Mouse (Mus musculus): Measurements from ENCODE around the gene Kif2c. TPM values are rescaled to one million over a fixed set of nuclear protein-coding genes. Genes with fewer than 3 reads are reported as not detected.

Gene Kif2c
- polyA plus RNA-seq (2014; fragmentation: Nextera tagmentation; extraction: Ambion mirVana) = 111 and 137 TPM in 2 replicates

DNA sequence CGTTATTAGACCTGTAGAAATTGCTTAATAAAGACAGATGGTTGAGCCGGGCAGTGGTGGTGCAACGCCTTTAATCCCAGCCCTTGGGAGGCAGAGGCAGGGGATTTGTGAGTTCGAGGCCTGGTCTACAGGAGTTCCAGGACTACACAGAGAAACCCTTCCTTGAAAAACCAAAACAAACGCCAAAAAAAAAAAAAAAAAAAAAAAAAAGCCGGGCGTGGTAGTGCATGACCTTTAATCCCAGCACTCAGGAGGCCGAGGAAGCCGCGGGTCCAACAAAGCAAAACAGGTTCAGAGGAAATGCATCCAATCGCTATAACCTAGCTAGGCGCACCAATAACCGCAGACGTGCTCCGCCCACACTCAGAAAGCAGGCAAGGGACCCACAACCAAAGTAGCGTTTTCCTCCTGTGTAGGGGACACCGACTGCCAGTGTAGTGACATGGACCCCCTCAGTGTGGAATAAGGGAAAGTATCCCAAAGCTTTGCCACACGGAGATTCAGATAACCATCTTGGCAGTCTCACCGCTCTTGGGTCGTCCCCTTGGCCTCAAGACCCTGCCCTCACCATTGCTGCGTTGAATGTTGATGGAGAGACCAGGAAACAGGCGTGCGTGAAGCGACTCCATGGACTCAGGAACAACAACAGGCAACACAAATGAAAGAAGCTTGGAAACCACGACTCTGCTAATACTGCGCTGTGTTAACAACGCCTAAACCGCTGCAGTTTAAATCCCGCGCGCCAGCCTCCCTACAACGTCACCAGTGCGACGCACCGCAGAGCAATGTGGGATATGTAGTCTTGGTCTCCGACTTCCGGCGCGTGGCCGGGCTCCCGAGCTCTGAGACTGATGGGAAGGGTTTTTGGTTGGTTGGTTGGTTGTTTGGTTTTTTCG lies at the start of gene Kif2c:
Gene Kif2c (minus strand): TSS at position 777 of the 896 bp plus-strand sequence.
- whole genome bisulfite sequencing = 2% methylated on average over 42 of the region's 42 CpGs
- ATAC-seq (replicated peaks; ENCODE audit: insufficient number of reproducible peaks, low FRiP score, low TSS enrichment, low read depth) = peak; percentile 95
- peak within 1 kb of the TSS; percentile 43 for H3K27ac ChIP-seq (replicated peaks; ENCODE audit: low read depth, low read length)
- H3K27me3 ChIP-seq (ENCODE audit: control insufficient read depth, insufficient read depth, low read length) = no peaks in the 10 kb centered on the region
- H3K4me3 ChIP-seq (ENCODE audit: low read depth, low read length) = peak within 1 kb of the TSS; percentile 73
- H3K36me3 ChIP-seq (replicated peaks; ENCODE audit: control insufficient read depth, insufficient read depth, low read depth, low read length) = peaks cover 7% of the 10 kb centered on the region
- H3K9me3 ChIP-seq (replicated peaks; ENCODE audit: control insufficient read depth, low read length) = no peaks in the 10 kb centered on the region
- peak within 1 kb of the TSS; percentile 71 for H3K4me2 ChIP-seq (ENCODE audit: low read depth, low read length)
- DNase-seq (ENCODE audit: low spot score) = peak; percentile 96
- peak within 1 kb of the TSS; percentile 76 for H3K9ac ChIP-seq (replicated peaks; ENCODE audit: low read length)
- H3K4me1 ChIP-seq (ENCODE audit: control insufficient read depth, insufficient read depth, low read length) = no peaks in the 10 kb centered on the region; the same call in 1 of the 2 replicates

GRCm38 (mm10) chr4:117231208-117231607 lies 48.8 kb upstream of the Kif2c start:
- Histone ChIP-seq H3K27ac (replicated peaks; ENCODE audit: low read depth, low read length) (no peak overlapping the region), H3K9me3 (replicated peaks; ENCODE audit: control insufficient read depth, low read length) (no peaks in the 10 kb centered on the region), H3K4me1 (ENCODE audit: control insufficient read depth, insufficient read depth, low read length) (no peaks in the 10 kb centered on the region), H3K36me3 (replicated peaks; ENCODE audit: control insufficient read depth, insufficient read depth, low read depth, low read length) (no peaks in the 10 kb centered on the region), H3K4me3 (ENCODE audit: low read depth, low read length) (no peak overlapping the region), H3K4me2 (ENCODE audit: low read depth, low read length) (no peak overlapping the region), H3K27me3 (ENCODE audit: control insufficient read depth, insufficient read depth, low read length) (no peaks in the 10 kb centered on the region), H3K9ac (replicated peaks; ENCODE audit: low read length) (no peak overlapping the region)
- 88% methylated on average over 2 of the region's 2 CpGs for WGBS
- DNase-seq (ENCODE audit: low spot score) (no peak), ATAC-seq (replicated peaks; ENCODE audit: insufficient number of reproducible peaks, low FRiP score, low TSS enrichment, low read depth) (no peak)

DNA sequence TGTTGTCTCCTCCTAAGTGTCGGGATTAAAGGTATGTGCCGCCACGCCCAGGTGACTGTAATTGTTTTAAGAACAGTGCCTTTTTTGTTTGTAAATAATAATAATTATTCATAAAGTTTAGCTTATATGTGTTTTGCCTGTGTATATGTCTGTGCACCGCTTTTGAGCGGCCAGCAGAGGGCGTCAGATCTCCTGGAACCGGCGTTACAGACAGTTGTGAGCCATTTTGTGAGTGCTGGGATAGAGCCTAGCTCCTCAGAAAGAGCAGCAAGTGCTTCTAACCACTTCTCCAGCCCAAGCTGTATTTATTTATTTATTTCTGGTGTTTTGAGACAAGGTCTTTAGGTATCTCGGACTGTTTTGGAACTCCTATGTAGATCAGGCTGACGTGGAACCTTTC lies 47.9 kb upstream of the Kif2c start:
- no peak for ATAC-seq (replicated peaks; ENCODE audit: insufficient number of reproducible peaks, low FRiP score, low TSS enrichment, low read depth)
- no peaks in the 10 kb centered on the region for H3K27me3 ChIP-seq (ENCODE audit: control insufficient read depth, insufficient read depth, low read length)
- no peak overlapping the region for H3K9ac ChIP-seq (replicated peaks; ENCODE audit: low read length)
- DNase-seq (ENCODE audit: low spot score) = no peak
- no peaks in the 10 kb centered on the region for H3K36me3 ChIP-seq (replicated peaks; ENCODE audit: control insufficient read depth, insufficient read depth, low read depth, low read length)
- H3K9me3 ChIP-seq (replicated peaks; ENCODE audit: control insufficient read depth, low read length) = no peaks in the 10 kb centered on the region
- H3K4me2 ChIP-seq (ENCODE audit: low read depth, low read length) = no peak overlapping the region
- no peak overlapping the region for H3K27ac ChIP-seq (replicated peaks; ENCODE audit: low read depth, low read length)
- WGBS = 45% methylated on average over 10 of the region's 10 CpGs
- H3K4me1 ChIP-seq (ENCODE audit: control insufficient read depth, insufficient read depth, low read length) = no peaks in the 10 kb centered on the region
- H3K4me3 ChIP-seq (ENCODE audit: low read depth, low read length) = no peak overlapping the region

DNA sequence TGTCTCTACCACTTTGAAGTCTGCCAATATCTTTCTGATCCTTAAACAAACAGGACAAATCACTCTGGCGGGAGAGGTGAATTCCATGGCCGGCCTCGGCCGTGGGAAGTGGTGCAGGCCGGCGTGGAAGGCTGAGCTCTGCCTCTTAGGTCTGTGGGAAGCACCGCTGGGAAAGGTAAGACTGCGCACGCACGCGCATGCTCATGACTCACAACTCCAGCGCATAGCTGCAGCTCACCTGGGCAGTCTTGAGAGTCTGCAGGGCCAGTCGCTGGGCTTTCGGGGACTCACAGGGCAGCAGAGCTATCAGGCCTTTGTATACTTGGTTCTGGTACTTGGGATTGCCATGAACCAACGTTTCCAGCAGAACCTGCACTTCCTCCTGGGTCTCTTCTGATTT lies 47.2 kb upstream of the Kif2c start:
- no peaks in the 10 kb centered on the region for H3K27me3 ChIP-seq (ENCODE audit: control insufficient read depth, insufficient read depth, low read length)
- H3K27ac ChIP-seq (replicated peaks; ENCODE audit: low read depth, low read length) = no peak overlapping the region
- WGBS = 73% methylated on average over 15 of the region's 15 CpGs
- no peak overlapping the region for H3K4me2 ChIP-seq (ENCODE audit: low read depth, low read length)
- no peak for ATAC-seq (replicated peaks; ENCODE audit: insufficient number of reproducible peaks, low FRiP score, low TSS enrichment, low read depth)
- no peak overlapping the region for H3K9ac ChIP-seq (replicated peaks; ENCODE audit: low read length)
- DNase-seq (ENCODE audit: low spot score) = no peak
- H3K4me3 ChIP-seq (ENCODE audit: low read depth, low read length) = no peak overlapping the region
- H3K9me3 ChIP-seq (replicated peaks; ENCODE audit: control insufficient read depth, low read length) = no peaks in the 10 kb centered on the region
- H3K36me3 ChIP-seq (replicated peaks; ENCODE audit: control insufficient read depth, insufficient read depth, low read depth, low read length) = no peaks in the 10 kb centered on the region
- H3K4me1 ChIP-seq (ENCODE audit: control insufficient read depth, insufficient read depth, low read length) = no peaks in the 10 kb centered on the region

DNA sequence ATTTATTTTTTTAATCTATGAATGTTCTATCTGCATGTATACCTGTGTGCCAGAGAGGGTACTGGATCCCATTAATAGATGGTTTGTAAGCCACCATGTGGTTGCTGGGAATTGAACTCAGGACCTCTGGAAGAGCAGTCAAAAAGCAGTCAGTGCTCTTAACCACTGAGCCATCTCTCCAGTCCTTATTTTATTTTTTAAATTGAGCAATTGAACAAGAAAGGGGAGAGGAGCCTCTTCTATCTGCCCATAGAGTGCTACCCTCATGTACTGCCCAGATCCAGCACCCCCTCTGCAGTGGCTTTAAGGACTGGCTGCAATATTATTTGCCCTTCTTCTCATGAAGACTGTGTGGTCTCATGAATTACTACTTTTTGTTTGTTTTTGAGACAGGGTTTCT lies 42.8 kb upstream of the Kif2c start:
- Histone ChIP-seq H3K9ac (replicated peaks; ENCODE audit: low read length) (no peak overlapping the region), H3K4me3 (ENCODE audit: low read depth, low read length) (no peak overlapping the region), H3K4me2 (ENCODE audit: low read depth, low read length) (no peak overlapping the region), H3K4me1 (ENCODE audit: control insufficient read depth, insufficient read depth, low read length) (no peaks in the 10 kb centered on the region), H3K27me3 (ENCODE audit: control insufficient read depth, insufficient read depth, low read length) (no peaks in the 10 kb centered on the region), H3K27ac (replicated peaks; ENCODE audit: low read depth, low read length) (no peak overlapping the region), H3K9me3 (replicated peaks; ENCODE audit: control insufficient read depth, low read length) (no peaks in the 10 kb centered on the region), H3K36me3 (replicated peaks; ENCODE audit: control insufficient read depth, insufficient read depth, low read depth, low read length) (no peaks in the 10 kb centered on the region)
- ATAC-seq (replicated peaks; ENCODE audit: insufficient number of reproducible peaks, low FRiP score, low TSS enrichment, low read depth) (no peak), DNase-seq (ENCODE audit: low spot score) (no peak)

GRCm38 (mm10) chr4:117224122-117224521 lies 41.7 kb upstream of the Kif2c start:
- ATAC-seq (replicated peaks; ENCODE audit: insufficient number of reproducible peaks, low FRiP score, low TSS enrichment, low read depth) (no peak), DNase-seq (ENCODE audit: low spot score) (no peak)
- H3K27ac ChIP-seq (replicated peaks; ENCODE audit: low read depth, low read length) = no peak overlapping the region
- H3K9me3 ChIP-seq (replicated peaks; ENCODE audit: control insufficient read depth, low read length) = no peaks in the 10 kb centered on the region
- no peaks in the 10 kb centered on the region for H3K4me1 ChIP-seq (ENCODE audit: control insufficient read depth, insufficient read depth, low read length)
- no peaks in the 10 kb centered on the region for H3K27me3 ChIP-seq (ENCODE audit: control insufficient read depth, insufficient read depth, low read length)
- H3K9ac ChIP-seq (replicated peaks; ENCODE audit: low read length) = no peak overlapping the region
- no peaks in the 10 kb centered on the region for H3K36me3 ChIP-seq (replicated peaks; ENCODE audit: control insufficient read depth, insufficient read depth, low read depth, low read length)
- WGBS = 75% methylated on average over 8 of the region's 8 CpGs
- no peak overlapping the region for H3K4me3 ChIP-seq (ENCODE audit: low read depth, low read length)
- H3K4me2 ChIP-seq (ENCODE audit: low read depth, low read length) = no peak overlapping the region

GRCm38 (mm10) chr4:117223001-117223400 lies 40.6 kb upstream of the Kif2c start:
- H3K4me1 ChIP-seq (ENCODE audit: control insufficient read depth, insufficient read depth, low read length) = no peaks in the 10 kb centered on the region
- ATAC-seq (replicated peaks; ENCODE audit: insufficient number of reproducible peaks, low FRiP score, low TSS enrichment, low read depth) (no peak), DNase-seq (ENCODE audit: low spot score) (no peak)
- WGBS = 52% methylated on average over 5 of the region's 5 CpGs
- H3K4me3 ChIP-seq (ENCODE audit: low read depth, low read length) = no peak overlapping the region
- no peaks in the 10 kb centered on the region for H3K36me3 ChIP-seq (replicated peaks; ENCODE audit: control insufficient read depth, insufficient read depth, low read depth, low read length)
- no peak overlapping the region for H3K27ac ChIP-seq (replicated peaks; ENCODE audit: low read depth, low read length)
- no peak overlapping the region for H3K4me2 ChIP-seq (ENCODE audit: low read depth, low read length)
- H3K27me3 ChIP-seq (ENCODE audit: control insufficient read depth, insufficient read depth, low read length) = no peaks in the 10 kb centered on the region
- no peaks in the 10 kb centered on the region for H3K9me3 ChIP-seq (replicated peaks; ENCODE audit: control insufficient read depth, low read length)
- H3K9ac ChIP-seq (replicated peaks; ENCODE audit: low read length) = no peak overlapping the region

DNA sequence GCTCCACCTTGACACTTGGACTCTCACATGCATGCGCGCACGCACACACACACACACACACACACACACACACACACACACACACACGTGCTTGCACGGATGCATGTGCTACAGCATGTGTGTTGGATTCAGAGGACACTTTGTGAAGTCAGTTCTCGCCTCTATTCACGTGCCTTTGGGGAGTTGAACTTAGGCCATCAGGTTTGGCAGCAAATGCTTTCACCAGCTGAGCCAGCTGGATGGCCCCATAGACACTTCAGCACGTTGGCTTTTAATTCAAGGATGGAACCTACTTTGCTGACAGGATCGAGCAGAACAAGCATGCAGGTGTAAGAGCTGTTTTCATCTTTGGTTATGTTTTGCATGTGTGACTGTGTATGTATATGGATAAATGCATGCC lies 39.4 kb upstream of the Kif2c start:
- Histone ChIP-seq H3K27me3 (ENCODE audit: control insufficient read depth, insufficient read depth, low read length) (no peaks in the 10 kb centered on the region), H3K9ac (replicated peaks; ENCODE audit: low read length) (no peak overlapping the region), H3K9me3 (replicated peaks; ENCODE audit: control insufficient read depth, low read length) (no peaks in the 10 kb centered on the region), H3K36me3 (replicated peaks; ENCODE audit: control insufficient read depth, insufficient read depth, low read depth, low read length) (no peaks in the 10 kb centered on the region), H3K4me3 (ENCODE audit: low read depth, low read length) (no peak overlapping the region), H3K4me2 (ENCODE audit: low read depth, low read length) (no peak overlapping the region), H3K27ac (replicated peaks; ENCODE audit: low read depth, low read length) (no peak overlapping the region), H3K4me1 (ENCODE audit: control insufficient read depth, insufficient read depth, low read length) (no peaks in the 10 kb centered on the region)
- DNase-seq (ENCODE audit: low spot score) = no peak
- no peak for ATAC-seq (replicated peaks; ENCODE audit: insufficient number of reproducible peaks, low FRiP score, low TSS enrichment, low read depth)
- WGBS = 83% methylated on average over 9 of the region's 9 CpGs
